Mouse (Mus musculus) thymus, postnatal 36 days (tissue): ENCODE measurements at regions not wholly inside any gene's neighbourhood (a gene's known extent, or its start where the extent isn't known, plus 50 kb on each side); places are given as distances from the start of the nearest gene placed in this dataset.
"Not testable (repeated sequence)": the region's sequence is repeated elsewhere in the genome, so short reads cannot be mapped to it uniquely, and the experiment has no call there.

Experiments used
- DNase-seq, 2 experiments: peaks; one replicate each; pipeline ENCODE4 v3.0.0; 2022; ENCODE audit warnings: mixed read lengths in 2 of 2

DNA sequence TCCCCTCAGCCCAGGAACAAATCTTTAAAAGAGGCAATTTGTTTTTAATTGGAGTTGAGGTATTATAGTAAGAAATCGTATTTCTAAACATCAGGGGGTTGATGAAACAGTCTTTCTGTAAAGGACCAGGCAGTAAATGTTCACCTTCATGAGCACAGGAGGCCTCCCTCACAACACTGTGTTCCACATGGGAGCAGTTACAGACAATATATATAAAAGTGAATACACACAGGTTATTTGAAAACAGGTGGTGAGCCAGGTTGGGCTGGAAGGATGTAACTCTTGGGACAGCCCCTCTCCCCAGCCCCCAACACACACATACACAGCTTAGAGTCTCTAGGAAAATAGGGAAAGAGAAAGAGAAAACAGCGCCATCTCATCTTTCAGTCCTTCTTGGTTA lies 105.8 kb upstream of the Dyrk2 start:
- DNase-seq = no peak

DNA sequence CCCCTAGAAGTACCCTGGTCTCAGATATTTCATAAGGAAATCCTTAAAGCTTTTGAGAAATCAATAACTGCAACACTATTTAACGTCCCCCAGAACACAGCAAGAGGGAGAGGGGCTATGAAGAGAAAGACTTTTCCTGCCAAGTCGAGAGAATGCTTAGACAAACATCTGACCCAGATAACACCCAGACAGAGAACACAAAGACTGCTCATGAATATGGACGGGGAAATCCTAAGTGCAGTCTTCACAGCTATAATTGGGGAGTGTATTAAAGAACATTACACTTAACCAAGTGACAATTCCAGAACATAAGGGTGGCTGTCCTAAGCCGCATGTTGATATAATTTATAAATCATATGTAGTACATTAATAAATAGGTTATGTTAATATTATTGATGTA lies 103.3 kb upstream of the Dyrk2 start:
- no peak for DNase-seq

DNA sequence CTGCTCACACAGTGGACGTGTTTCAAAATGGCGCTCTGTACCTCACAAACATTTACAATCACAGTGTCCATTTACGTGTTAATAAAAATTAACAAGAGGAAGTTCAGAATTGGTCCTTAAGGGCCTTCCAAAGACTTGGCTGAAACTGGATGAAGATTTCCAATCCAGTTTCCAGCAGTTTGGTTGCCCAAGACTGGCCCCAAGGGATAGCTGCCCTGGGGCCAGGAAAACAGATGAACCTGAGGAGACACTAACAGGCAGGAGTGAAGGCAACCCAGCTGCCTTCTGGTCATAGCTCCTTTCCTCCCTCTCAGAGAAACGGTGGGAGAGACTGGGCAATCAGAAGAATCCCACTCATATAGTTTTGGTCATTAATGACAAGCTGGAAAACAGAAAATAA lies 102.6 kb upstream of the Dyrk2 start:
- no peak for DNase-seq

DNA sequence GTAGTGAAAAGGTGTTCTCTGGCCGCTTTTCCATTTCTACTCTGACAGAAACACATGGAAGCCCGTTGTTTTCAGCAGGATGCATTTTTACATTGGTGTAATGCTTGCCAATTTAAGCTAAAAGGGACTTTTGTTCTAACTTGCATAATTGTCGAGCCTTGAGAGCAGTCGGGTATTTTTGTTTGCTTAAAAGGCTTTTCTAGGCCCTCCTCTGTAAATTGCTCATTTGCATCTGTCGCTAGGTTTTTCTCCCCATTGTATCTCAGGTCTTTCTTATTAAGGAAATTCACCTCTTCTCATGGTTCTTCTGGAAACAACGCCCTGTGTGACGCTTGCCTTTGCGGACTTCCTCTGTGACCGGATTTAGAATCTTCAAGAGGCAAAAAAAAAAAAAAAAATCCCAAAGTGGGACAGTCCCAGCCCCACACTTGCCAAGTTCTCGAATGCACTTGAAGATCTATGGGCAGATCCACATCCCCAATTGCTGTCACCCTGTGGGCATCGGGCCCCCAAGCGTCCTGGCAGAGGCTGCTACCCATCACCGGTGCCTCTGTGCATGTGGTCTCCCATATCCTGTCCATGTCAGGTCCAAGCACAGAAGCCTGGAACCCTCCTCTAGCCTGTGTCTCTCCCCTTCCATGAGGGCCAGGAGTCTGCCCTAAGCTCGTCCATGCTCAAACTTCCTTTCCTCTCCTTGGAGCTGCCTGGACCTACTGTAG lies 100.6 kb upstream of the Dyrk2 start:
- no peak for DNase-seq

DNA sequence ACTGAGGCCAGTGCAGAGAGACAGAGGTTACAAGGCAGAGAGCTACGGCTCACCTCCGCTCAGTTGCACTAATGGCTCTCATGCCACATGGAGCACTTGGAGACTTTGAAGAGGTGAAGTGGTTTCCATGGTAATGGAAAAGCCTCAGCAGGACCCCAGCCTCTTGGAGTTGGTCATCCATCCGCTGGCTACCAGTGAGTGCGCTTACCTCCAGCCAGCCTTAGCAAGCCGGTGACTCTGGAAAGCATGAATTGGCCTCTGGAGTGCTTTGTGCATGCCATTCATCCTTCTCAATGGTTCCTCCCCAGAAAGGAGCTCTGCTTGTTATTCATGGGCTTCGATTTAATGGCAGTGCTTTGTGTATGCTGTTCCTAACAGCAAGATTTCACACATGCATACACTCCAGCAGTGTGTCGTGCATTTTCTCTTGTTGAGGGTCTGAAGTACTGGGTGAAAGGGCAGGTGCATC lies 91.7 kb upstream of the Dyrk2 start:
- no peak for DNase-seq

DNA sequence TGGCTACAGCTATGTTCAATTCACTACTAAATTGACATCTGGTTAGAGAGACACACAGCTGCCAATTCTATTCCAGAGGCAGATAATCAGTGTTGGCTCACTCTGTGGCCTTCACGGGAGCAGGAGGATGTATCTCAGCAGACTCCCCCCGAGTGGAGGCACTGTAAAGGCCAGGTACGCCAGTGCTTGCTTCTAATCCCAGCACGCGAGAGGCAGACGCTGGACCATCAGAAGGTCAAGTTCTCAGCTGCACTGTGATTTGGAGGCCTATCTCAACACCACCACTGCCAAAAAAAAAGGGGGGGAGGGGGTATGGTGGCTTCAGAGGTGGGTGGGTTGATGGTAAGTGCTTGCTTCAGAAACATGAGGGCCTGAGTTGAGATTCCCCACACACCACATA lies 90.1 kb upstream of the Dyrk2 start:
- no peak for DNase-seq

DNA sequence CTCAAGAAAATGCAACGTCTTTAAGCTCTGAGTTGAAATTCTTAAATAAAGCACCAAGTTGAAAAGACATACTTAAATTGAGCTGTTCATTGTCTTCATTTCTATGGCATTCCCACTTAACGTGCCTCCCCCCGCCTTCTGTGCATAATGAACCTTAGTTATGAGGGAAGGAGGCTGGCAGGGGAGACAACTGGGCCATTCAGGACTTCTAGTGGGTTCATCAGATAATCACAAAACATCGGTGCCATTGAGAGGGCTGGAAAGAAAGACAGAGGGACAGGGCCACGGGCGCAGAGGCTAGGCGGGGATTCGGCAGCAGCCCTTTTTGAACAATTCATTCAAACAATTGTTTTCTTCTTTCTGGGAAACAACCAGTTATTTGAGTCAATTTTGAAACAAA lies 89.6 kb upstream of the Dyrk2 start:
- DNase-seq = no peak

DNA sequence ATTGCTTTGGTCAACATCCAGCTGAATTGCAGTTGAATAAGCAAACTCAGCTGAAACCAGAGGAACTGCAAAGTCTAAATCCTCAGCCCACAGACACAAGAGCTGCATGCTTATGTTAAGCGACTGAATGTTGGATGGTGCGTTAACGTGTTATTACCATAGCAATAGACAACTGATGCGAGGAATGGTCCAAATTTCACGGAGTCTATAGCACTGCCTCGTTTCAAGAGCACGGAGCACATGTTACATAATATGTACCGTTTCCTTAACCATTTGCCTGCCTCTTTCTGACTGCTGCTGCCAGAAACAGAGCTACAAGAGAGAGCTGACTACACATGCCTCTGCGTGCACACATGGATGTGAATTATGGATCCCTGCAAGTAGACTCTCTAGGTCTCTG lies 86.3 kb upstream of the Dyrk2 start:
- DNase-seq = no peak

DNA sequence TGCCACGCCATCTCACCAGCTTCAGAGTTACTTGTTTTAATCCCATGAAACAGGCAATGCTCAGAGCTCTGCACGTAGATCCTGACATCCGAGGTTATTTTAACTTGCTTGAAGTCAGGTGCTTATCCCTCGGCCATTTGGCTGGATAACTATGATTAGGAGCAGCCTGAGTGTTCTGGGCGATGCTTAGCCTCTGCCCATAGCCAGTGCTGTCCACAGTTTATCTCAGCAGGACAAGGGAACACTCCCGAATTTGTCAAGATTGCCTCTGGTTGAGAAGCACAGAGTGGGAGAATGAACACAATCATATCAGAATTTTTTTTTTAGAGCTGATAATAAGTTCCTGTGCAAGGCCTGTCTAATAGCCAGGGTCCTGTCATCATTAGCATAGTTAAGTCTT lies 83.4 kb upstream of the Dyrk2 start:
- peak in 1 of 2 experiments; percentile 21 for DNase-seq

DNA sequence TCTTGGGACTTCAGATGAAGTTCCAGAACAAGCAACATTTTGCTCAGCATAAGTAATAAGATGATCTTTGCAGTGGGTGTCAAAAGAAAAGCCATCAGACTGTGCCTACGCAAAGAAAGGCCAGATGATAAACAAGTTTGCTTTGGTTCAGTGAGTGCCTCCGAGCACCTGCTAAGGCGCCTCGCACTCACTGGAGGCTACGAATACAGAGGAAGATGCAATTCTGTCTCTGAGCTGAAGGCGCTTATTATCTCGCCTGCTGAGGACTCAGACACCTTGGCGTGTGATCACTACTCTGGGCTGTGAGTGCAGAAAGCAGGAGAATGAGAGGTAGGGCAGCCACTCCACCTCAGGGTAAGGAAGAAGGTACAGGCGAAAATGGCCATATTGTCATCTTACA lies 82.7 kb upstream of the Dyrk2 start:
- peak in 1 of 2 experiments; percentile 36 for DNase-seq

DNA sequence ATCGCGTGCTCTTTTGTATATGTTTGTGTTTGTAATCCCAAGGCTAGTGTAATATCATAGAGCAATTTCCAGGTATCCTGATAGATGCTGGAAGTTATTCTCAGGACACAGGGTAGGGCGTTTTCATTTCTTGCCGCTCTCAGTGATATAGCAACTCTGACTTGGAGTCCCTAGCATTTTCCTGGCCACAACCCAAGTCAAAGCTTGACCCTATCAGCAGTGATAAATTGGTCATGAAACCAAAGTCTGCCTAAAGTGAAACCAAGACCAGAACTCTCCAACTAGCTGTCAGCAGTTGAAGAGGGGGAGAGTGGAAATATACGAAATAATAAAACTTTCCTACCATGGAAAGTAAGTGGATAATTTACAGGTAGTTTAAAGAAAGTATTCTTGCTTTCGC lies 77.7 kb upstream of the Dyrk2 start:
- no peak for DNase-seq

DNA sequence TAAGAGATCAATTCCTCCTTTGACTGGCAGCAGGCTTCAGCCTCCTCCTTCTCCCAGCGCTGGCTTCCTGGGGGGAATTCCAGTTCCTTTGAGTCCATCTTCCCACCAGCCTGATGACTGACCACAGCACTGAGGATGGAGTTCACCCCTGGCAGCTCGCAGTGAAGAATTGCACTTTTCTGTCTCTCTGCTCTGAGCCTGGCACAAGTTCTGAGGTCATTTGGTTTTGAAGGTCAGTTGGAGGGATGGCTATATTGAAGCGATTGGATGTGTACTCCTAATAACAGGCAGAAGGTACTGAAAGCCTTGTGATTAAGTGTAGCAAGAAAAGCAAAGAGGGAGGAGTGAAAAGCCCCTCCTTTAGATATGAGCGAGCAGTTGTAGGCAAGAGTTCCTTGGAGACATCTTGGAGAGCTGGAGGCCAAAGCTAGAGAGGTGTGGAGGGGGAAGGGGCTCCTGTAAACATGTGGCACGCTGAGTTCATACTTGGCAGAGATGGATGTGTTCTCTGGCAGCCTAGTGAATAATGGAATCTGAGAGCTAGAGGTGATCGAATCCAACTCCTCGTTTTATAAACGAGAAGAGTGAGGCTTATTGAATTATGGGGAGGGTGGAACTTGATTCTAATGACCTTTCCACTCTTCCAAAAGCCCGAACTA lies 77.1 kb upstream of the Dyrk2 start:
- no peak for DNase-seq

DNA sequence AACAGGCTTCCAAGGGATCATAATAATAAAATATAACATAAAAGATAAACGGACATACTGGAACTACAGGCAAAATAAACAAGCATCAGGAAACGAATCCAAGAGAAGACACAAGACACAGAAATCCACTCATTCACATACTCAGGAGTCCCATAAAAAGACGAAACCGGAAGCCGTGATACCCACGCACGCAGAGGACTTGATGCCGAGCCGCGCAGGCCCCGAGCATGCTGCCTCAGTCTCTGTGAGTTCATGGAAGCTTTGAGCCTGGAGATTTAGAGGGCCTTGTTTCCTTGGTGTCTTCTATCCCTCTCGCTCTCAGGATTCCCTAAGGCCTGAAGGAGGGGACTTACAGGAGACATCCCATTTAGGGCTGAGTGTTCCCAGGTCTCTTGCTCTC lies 57.3 kb upstream of the Dyrk2 start:
- DNase-seq = no peak

DNA sequence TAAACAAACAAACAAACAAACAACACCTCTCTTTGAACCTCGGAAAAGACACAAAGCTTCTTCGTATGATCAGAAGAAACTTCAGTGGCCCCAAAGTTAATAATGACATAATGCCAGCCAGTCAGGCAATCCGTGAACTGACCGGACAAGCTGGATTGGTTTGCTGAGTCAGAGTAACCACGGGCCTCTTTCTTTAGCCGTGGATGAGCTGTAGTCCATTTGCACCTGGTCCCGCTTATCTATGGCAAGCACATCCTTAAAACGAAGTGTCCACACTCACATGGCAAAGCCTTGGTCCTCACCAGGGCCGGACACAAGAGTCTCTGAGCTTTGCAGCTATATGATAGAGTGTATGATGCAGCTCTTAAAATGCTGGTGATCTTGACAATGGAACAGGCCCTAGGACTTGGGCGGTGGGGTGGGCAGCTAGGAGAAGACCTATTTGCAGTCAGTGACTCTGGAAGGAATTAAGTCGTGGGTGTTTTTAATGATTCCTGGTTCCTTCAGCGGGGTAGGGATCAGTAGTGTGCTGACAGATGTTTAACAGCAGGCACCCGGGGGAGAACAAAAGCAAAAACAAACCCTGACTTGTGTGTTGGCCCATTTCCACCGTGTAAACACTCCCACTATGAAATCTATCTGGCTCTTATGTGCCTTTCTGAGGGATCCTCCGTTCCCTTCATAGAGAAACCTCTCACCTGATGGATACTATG lies 53.6 kb upstream of the Dyrk2 start:
- DNase-seq = no peak

DNA sequence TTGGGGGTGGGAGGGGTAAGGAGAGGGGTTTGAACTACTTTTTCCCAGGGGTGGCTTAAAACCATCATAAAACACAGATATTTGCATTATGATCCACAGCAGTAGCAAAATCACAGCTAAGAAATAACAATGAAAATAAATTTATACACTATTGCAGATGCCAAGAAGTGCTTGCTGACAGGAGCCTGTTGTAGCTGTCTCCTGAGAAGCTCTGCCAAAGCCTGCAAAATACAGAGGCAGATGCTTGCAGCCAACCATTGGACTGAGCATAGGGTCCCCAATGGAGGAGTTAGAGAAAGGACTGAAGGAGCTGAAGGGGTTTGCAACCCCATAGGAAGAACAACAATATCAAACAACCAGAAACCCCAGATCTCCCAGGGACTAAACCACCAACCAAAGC lies 52.1 kb upstream of the Dyrk2 start:
- DNase-seq = not testable (repeated sequence)
